Mouse (Mus musculus) neutrophil, adult 5-6 weeks (primary cell): ENCODE results near the gene Car11. TPM values are rescaled to one million over a fixed set of nuclear protein-coding genes. Genes with fewer than 3 reads are reported as not detected.
A peak's percentile ranks its signal among the peaks of the same experiment; 100 is the strongest.

Experiments used
- ATAC-seq: fragments of 151-379, 151-347 bp; 2 replicates; pipeline ENCODE4 v1.8.0; 2017; ENCODE audit warnings: mild to moderate bottlenecking, moderate TSS enrichment; ENCODE audit not compliant: insufficient number of reproducible peaks, poor library complexity, low FRiP score, severe bottlenecking; ENCODE audit errors: extremely low read depth
- total RNA-seq: library from RNA; stranded (forward); fragments of 200-1000 nt; gene quantifications from 2 replicates; pipeline ENCODE4 v1.2.3, GENCODE M21; 2017

Car11 gene
- total RNA-seq, 1 experiment from 2014 or later, result not detected

DNA sequence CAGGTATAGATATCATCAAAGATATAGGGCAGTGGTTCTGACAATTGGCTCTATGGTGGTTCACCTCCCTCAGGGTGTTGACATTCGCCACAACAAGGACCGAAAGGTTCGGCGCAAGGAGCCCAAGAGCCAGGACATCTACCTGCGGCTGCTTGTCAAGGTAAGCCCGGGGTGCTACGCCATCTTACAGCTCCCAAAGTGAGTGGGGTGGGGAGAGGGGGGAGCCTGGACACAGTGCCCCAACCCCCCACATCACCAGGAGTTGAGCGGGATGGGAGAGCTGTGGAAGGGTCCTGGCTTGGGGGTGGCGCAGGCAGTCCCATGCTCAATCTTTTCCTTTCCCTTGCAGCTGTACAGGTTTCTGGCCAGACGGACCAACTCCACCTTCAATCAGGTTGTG lies 19.5 kb downstream of the Car11 start:
- ATAC-seq, result no peak

DNA sequence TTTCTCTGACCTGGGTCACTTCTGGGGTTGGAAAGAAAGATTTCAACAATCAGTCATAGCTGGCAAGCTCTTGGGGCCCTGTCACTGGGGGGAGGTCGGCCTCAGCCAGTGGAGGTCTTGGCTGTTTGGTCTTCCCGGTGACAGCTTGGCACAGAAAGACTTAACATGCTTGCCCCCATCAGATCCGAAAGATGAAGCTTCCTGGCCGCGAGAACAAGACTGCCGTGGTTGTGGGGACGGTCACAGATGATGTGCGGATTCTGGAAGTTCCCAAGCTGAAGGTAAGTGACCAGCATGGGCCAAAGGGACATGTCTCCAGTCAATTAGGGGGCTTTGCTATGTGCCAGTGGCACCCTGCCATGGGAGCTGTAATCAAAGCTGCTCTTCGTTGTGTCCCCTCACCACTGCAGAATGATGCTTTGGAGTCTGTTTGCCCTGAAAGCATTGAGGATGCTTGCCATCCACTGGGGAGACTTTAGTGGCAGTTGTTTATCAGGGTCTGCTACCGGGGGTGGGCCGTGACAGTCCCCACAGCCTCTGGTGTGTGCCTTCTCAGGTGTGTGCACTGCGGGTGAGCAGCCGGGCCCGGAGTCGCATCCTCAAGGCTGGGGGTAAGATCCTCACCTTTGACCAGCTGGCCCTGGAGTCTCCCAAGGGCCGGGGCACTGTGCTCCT lies 20.2 kb downstream of the Car11 start:
- no peak for ATAC-seq

DNA sequence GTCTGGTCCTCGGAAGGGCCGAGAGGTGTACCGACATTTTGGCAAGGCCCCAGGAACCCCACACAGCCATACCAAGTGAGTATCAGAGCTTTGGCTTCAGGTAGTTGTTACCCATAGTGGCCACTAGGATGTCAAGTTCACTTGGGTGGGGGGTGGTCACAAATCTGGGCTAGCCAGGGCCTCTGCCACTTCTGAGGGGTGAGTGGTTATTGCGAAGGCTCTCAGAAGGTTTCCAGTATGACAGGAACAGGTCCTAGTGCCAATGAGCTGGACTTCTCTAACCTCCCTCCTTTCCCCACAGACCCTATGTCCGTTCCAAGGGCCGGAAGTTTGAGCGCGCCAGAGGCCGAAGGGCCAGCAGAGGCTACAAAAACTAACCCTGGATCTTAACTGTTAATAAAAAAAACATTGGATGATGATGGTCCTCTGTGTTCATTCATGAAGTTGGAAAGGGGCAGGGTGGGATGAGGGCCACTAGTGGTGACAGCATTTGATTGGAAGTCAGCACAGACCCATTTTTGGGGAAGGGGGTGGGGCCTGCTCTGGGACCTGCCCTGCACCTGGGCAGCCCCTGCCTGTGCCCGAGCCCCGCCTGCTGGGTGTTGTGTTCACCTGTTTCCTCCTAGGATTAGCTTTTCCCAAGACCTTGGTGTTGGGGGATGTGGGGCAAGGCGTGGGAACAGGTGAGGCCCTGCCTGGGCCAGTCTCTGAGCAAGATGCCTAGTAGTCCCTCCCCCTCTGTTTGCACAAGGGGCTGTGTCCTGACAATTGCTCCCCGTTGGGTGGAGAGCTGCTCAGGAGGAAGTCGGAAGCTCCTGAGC lies 21.0 kb downstream of the Car11 start, which contains the start of gene Fam83e:
TSS of gene Fam83e (plus strand) at position 800 of the 821 bp plus-strand sequence.
- ATAC-seq, result no peak

DNA sequence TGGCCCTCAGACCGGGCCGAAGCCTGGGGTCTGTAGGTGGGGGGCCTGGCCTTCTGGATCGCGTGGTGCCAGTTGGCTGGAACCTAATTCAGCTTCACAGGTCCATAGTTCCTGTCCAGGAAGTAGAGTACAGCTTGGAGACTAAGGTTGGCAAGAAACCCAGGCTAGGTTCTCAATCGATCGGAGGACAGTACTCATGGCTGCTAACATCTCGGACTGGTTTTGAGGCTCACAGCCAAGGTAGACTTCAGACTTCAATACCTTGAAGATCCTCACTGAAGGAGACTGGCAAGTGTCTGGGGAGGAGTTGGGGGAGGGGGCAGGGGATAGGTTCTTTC lies 21.6 kb downstream of the Car11 start:
- no peak for ATAC-seq

DNA sequence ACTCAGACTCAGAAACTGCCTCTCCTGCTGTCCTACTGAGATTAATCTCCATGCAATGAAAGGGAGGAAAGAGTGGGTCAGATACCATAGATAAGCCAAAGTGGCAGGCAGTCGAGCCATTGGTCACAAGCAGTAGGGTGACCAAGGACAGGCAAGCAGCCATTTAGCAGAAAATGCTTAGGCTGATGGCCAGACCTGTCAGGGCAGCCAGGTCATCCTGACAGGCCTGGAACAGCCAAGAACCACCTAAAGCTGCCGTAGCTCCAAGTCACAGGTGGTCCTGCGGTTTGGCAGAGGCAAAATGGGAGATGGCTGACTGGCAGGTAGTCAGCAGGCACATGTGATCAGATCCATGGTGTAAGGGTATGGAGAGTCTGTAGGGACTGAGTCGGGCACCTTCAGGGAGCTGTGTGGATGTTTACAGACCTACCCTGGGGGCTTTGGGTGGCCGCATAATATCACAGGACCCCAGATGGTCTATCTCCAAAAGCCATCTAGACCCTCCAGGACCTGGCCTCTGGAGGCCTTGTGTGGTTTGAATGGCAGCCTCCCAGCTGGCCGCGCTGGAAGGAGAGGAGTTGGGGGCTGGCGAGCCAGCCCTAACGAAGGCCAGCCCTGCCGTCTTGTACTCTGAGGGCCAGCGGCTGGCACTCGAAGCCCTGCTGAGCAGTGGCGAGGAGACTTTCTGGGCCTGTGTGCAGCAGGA lies 22.2 kb downstream of the Car11 start:
- ATAC-seq, result no peak

DNA sequence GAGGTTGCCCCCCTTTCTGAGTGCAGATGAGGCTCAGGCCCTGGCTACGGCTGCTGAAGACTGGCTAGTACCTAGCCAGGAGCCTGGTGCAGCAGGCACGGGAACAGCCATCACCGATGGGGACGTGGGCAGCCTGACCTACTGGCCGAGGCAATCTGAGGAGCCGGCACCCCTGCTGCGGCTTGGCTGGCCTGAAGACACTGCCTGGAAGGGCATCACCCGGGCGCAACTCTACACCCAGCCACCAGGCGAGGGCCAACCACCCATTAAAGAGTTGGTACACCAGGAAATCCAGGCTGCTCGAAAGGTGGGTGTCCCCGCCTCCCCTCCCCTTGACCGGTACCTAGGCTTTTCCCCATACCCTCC lies 22.7 kb downstream of the Car11 start:
- no peak for ATAC-seq

DNA sequence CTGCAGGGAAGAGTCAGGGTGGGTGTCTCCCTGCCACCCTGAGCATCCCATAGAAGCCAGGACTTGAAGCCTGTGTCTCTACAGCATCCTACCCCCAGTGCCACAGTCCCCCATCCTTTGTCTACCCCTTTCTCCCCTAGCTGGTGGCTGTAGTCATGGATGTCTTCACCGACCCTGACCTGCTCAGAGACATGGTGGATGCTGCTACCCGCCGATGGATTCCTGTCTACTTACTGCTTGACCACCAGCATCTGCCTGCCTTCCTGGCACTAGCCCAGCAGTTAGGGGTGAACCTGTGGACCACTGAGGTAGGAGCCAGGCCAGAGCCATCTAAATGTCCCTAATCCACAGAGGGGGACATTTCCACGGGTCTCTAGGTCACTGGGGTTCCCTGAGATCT lies 23.7 kb downstream of the Car11 start:
- ATAC-seq, result no peak

DNA sequence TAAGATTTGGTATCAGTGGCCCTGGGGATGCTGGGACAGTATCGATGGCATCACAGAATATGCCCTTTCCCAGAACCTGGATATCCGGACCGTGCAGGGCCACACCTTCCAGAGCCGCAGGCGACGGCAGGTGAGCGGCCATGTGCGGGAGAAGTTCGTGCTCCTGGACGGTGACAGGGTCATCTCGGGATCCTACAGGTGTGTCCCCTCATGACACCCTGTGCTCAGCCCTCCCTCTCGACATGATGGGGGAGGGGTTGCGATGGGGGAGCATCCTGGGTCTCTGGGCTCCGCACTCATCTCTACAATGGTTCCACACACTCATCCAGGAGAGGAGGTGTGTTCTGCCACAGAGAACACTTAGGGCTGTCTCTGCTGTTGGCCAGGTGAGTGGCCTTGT lies 24.1 kb downstream of the Car11 start:
- no peak for ATAC-seq

DNA sequence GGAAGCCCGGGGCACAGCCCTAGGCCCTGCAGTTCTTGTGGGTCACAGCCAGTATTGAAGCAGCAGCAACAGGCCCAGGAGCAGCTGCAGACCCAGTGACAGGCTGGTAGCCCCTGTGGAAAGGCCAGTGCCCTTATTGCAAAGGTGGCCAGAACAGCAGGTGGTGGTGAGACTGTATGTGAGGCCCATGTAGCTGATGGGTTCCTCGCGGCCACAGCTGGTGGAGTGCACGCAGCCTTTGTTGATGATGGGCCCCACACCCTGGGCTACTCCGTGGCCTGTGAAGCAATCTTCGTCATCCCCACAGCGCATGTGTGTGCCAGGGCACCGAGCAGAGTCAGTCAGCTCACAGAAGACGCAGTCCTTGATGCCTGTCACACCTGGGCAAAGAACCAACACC lies 25.5 kb downstream of the Car11 start:
- no peak for ATAC-seq

DNA sequence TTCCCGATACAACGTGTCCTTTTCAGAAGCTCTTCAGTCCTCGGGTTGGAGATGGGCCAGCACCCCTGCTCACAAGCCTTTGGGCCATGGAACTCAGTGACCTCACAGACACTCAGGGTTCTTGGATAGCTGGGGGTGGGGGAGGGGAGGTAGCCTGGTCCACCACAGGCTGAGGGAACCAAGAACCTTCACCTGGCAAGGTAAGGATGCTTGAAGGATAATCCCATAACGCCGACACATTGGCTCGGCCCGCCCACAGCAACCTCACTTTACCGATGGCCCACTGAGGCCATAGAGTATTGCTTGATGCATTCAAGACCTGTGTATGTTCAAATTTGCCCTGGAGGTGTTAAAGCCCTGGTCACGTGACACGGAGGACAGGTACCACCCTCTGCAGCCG lies 26.1 kb downstream of the Car11 start, which contains the start of gene Spaca4:
TSS of gene Spaca4 (minus strand) at position 101 of the 400 bp plus-strand sequence.
- no peak for ATAC-seq

DNA sequence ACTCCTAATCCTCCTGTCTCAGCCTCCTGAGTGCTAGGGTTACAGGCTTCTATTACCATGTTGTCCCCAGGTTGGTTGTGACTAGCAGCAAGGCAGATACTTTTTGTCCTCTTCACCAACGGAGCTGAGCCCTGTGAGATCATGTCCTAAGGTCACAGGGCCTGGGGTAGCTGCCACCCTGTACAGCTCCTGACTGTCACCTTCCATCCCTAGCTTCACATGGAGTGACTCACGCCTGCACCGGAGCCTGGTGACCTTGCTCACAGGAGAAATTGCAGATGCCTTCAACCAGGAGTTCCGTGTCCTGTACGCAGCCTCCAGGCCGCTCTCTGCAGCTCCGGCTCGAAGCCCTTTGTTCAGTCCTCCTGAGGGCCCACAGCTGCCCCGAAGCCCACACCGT lies 26.8 kb downstream of the Car11 start:
- ATAC-seq, result no peak

DNA sequence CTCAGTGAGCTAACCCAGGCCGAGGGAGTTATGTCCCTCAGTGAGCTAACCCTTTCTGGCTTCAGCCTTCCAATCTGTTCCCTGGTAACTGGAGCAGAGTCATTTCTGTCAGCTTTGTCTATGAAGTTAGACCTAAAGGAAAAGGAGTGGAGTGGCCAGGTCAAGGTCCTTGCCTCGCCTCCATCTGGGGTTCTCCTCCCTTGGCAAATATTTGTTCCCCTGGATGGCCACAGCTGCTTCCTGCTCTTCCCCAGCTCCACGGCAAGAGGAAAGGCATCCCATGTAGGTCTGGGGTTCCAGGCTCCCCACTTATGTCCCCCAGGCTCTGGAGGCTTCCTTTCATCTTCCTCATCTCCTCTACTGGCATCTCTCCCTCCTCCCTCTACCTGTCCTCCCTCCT lies 28.0 kb downstream of the Car11 start:
- ATAC-seq, result no peak

DNA sequence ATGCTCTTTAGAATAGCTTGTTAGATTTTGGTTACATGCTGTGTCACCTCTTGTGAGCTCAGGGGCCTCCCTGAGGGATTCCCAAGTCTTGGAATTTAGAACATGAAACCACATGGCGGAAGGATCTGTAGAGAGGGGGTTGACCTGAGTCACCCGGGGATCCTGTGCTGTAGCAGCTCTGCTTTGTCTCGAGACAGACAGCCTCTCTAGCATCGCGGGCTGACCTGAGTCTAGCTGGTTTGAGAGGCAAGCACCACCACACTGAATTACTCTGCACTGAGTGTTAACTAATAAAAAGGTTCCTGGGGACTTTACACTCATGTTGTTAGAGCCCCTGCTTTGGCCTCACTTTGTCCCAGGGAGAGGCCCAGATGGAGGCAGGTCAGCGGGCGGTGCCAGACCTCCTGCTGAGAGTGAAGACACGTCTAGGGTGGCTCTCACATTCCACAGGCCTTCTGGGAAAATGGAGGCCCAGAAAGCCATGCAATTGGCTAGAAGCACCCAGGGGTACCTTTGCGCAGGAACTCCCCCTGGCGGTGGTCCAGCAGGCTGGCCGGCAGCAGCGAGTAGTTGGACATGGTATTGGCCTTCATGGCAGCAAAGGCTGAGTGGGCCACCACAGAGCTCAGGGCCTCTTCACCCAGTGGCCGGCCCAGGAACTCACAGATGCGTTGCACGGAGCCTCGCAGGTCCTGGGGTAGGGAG lies 31.2 kb downstream of the Car11 start:
- ATAC-seq, result no peak

DNA sequence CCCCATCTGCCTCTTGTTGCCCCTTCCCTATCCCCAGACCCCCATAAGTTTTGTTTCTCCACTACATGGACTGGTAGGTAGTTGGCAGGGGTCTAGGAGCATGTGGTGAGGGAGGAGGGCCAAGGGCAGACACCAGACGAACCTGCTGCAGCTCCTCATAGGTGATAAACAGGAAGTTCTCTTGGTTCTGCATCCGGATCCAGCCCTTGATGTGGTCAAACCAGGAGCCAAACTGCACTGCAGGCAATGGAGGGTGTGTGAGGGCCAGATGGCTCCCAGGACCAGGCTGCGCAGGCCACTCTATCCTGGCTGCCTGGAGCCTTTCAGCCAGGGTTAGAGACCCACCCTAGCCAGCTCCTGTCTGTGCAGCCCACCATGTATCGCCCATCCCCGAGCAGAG lies 33.8 kb downstream of the Car11 start:
- peak; percentile 25; the same call in 1 of the 2 replicates for ATAC-seq

DNA sequence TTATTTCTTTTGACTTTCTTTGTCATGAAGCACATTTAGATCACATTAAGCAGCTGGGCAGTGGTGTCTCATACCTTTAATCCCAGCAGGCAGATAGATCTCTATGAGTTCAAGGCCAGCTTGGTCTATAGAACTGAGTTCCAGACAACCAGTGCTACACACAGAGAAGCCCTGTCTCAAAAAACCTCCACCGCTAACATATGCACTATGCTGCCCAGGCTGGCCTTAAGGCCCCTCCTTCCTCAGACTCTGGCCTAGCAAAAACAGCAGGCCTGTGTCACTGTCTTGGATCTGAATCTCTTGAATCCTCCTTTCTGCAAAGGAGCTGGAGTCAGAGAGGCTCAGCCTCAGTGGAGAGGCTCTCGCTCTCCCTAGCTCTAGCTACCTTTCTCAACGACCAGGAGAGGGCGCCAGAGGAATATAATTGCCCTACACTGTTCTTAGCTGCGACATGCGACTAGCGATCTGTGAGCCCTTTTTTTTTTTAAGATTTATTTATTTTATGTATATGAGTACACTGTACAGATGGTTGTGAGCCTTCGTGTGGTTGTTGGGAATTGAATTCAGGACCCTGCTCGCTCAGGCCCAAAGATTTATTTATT lies 39.6 kb downstream of the Car11 start:
- peak; percentile 73 for ATAC-seq

DNA sequence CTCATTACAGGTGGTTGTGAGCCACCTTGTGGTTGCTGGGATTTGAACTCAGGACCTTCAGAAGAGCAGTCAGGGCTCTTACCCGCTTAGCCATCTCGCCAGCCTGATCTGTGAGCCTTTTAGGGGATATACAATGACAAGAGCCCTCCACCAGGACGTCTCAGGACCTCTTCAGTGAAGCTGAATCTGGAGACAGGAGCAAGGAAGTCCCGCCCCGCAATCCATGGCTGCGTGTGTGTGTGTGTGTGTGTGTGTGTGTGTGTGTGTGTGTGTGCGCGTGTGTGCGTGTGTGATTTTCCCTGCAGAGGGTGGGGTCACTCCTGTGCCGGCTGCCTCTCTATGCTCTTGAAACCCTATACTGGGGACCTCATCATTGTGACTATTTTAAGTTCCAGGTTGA lies 40.2 kb downstream of the Car11 start:
- ATAC-seq, result no peak

DNA sequence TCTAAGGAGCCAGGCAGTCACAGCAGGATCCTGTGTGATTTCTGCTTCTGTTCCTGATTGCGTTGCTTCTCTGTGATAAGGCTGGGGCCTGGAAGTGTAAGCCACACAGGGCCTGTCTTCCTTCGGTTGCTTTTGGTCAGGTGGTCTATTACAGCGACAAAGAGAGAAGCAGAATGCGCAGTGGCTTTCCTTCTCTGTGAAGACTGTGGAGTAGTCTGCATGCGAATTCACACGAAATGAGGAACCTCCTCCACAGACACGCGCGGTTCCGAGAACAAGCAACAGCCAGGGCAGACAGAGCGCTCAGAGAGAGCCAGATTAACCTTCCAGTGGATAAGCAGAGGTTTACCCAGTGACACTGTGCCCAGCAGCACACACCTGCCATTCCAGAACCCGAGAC lies 41.7 kb downstream of the Car11 start:
- peak; percentile 21; the same call in 1 of the 2 replicates for ATAC-seq

DNA sequence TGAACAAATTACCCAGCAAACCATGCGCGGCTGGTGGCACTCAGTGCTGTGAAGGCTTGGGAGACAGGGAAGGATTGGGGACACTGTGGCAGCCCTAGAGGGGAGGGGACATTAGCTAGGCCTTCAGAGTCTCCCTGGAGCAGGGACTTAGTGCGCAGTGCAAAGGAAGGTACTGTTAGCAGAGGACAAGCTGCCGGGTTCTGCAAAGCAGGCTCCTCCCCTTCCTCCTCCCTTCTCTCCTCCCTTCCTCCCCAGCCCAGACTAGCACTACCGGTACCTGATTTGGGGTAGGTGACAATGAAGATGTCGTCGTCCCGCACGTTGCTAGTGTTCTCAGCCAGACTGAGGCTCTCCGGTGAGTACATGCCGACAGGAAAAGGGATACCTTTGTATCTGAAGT lies 42.1 kb downstream of the Car11 start:
- peak; percentile 77 for ATAC-seq

DNA sequence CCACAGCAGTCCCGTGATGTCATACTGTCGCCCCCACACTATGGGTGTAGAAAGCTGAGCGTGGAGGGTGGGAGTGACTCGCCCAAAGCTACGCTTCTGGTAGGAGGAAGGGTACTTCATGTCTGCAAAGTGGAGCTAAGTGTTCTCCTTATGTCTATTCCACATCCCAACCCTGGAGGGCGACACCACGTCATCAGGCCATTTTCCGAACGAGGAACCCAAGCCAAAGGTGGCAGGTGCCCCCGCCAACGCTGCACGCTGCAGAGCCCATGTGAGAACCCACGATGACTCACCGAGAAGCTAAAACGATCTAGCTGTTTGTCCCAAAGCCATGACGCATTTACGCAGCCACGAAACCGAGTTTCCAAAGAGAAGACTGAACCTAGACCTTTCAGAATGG lies 42.7 kb downstream of the Car11 start:
- peak; percentile 22; the same call in 1 of the 2 replicates for ATAC-seq
